Mouse (Mus musculus) intestine, embryonic 14.5 days (tissue): ENCODE measurements at regions not wholly inside any gene's neighbourhood (a gene's known extent, or its start where the extent isn't known, plus 50 kb on each side); places are given as distances from the start of the nearest gene placed in this dataset.

Experiments used
- ATAC-seq: fragments of 200-750 bp; cut with Nextera tagmentation; replicated peaks from 2 replicates; pipeline ENCODE4 v1.8.0; 2017; ENCODE audit warnings: low read depth, moderate number of reproducible peaks, moderate TSS enrichment, moderate library complexity; ENCODE audit not compliant: low FRiP score, low TSS enrichment
- DNase-seq: peaks from one replicate; pipeline ENCODE4 v3.0.0-alpha.2; 2018; ENCODE audit warnings: low spot score
- H3K27ac ChIP-seq: fragments of 300-500 bp; sonication (generic); 2 replicates; pipeline ENCODE4 v1.5.1; 2014; ENCODE audit warnings: low read depth, mild to moderate bottlenecking, control low read depth
- H3K27me3 ChIP-seq: fragments of 300-500 bp; sonication (generic); replicated peaks from 2 replicates; pipeline ENCODE4 v1.6.1; 2014; ENCODE audit warnings: low read length, control low read depth; ENCODE audit not compliant: control insufficient read depth, insufficient read depth
- H3K36me3 ChIP-seq: fragments of 300-500 bp; sonication (generic); 2 replicates; pipeline ENCODE4 v1.6.1; 2014; ENCODE audit warnings: low read length, control low read depth; ENCODE audit not compliant: control insufficient read depth, insufficient read depth
- H3K4me1 ChIP-seq: fragments of 300-500 bp; sonication (generic); replicated peaks from 2 replicates; pipeline ENCODE4 v1.6.1; 2014; ENCODE audit warnings: low read length, control low read depth, mixed read lengths; ENCODE audit not compliant: control insufficient read depth, insufficient read depth
- H3K4me2 ChIP-seq: fragments of 300-500 bp; sonication (generic); 2 replicates; pipeline ENCODE4 v1.6.1; 2014; ENCODE audit warnings: low read length
- H3K4me3 ChIP-seq: fragments of 300-500 bp; sonication (generic); 2 replicates; pipeline ENCODE4 v1.5.1; 2014; ENCODE audit warnings: low read depth, low read length, control low read depth, mixed read lengths
- H3K9ac ChIP-seq: fragments of 300-500 bp; sonication (generic); 2 replicates; pipeline ENCODE4 v1.6.1; 2014; ENCODE audit warnings: mild to moderate bottlenecking, low read length
- H3K9me3 ChIP-seq: fragments of 300-500 bp; sonication (generic); 2 replicates; pipeline ENCODE4 v1.6.1; 2016; ENCODE audit warnings: low read length, control low read depth; ENCODE audit not compliant: control insufficient read depth
- WGBS: fragments of 180-500 bp; shearing (Covaris S2); extraction: QIAGEN DNeasy Blood & Tissue Kit; methylation state at CpG from one replicate; pipeline ENCODE4 v1.1.7; 2014; 5-methylcytosine and 5-hydroxymethylcytosine counted together

DNA sequence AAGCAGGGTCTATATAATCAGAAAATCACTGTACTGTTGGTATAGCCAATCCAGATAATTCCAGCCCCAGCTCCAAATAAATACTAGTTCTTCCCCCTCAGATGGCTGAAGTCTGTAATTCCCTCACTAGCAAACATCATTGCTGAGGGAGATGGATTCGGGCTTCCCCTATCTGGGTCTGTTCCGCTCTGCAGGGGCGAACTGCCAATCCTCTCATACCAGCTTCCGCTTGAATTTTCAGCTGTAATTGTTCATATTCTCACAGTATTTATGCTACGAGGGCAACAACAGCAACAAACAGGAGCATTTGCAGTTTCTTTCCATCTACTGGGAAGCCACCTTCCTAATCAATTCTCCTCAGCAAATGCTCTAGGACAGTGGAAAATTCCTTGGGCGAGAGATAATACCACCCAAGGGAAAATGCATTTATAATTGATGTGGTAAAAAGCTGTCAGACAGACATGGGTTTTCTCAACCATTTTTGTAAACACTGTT, 1201.4 kb upstream of the Klhl29 start:
- H3K4me2 ChIP-seq = 0 out of 2 replicates have a peak overlapping the region, but pooled peaks have one; percentile 18
- WGBS = 41% methylated on average over 6 of the region's 6 CpGs
- H3K27ac ChIP-seq = peak overlapping the region; percentile 3; the same call in 1 of the 2 replicates
- no peak overlapping the region for H3K4me3 ChIP-seq
- peaks cover 4% of the 10 kb centered on the region; the same call in 1 of the 2 replicates for H3K4me1 ChIP-seq
- H3K9me3 ChIP-seq = no peaks in the 10 kb centered on the region
- no peaks in the 10 kb centered on the region for H3K36me3 ChIP-seq
- no peak for ATAC-seq
- DNase-seq = no peak
- no peak overlapping the region for H3K9ac ChIP-seq
- H3K27me3 ChIP-seq = no peaks in the 10 kb centered on the region
